Mouse (Mus musculus) ES-Bruce4 (cell line): ENCODE data around the gene Cers1.

ENCODE experiments used
- CTCF ChIP-seq: IDR thresholded peaks from one replicate; pipeline ENCODE4 v1.8.1; 2011; ENCODE audit warnings: low read depth, low read length
- EP300 ChIP-seq: IDR thresholded peaks from 2 replicates; pipeline ENCODE4 v1.6.1; 2011; ENCODE audit warnings: low read depth, low read length; ENCODE audit not compliant: insufficient read depth

DNA sequence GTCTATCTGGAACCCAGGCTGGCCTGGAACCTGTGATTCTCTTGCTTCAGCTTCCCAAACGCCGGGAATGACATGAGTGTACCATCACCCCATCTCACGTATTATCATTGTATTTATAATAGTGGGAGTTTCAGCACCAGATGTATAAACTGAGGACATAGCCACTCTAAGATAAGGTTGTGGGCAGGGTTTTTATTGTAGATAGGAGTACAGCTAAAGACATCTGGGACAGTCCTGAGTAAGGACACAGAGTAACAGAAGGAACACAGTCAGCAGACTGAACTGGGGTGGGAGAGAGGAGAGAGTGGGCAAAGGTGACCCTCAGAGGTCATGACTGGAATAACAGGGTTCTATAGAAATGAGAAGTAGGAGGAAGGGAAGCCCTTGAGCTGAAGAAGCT, 47.9 kb upstream of the Cers1 start:
- TF ChIP-seq EP300, result no peak
- TF ChIP-seq CTCF, result no peak
